Mouse (Mus musculus): Measurements from ENCODE around the gene Dcn. TPM values are rescaled to one million over a fixed set of nuclear protein-coding genes. Genes with fewer than 3 reads are reported as not detected.

Dcn gene
- polyA plus RNA-seq, 1 experiment from 2014 or later: 76.9 TPM

GRCm38 (mm10) chr10:97485151-97485550, 5.7 kb downstream of the Dcn start:
- no peak overlapping the region for H3K4me2 ChIP-seq (replicated peaks)
- no peak for ATAC-seq (ENCODE audit: low FRiP score, low read depth)
- H3K4me1 ChIP-seq: no peaks in the 10 kb centered on the region
- H3K4me3 ChIP-seq: no peak overlapping the region
- no peak overlapping the region for H3K9ac ChIP-seq
- H3K27ac ChIP-seq: no peak overlapping the region
- no peaks in the 10 kb centered on the region for H3K36me3 ChIP-seq
- H3K27me3 ChIP-seq (replicated peaks): no peaks in the 10 kb centered on the region
- 88% methylated on average over 2 of the region's 2 CpGs for WGBS
- H3K9me3 ChIP-seq: no peaks in the 10 kb centered on the region

- no peak overlapping the region for H3K4me3 ChIP-seq
- no peaks in the 10 kb centered on the region for H3K9me3 ChIP-seq
- ATAC-seq (ENCODE audit: low FRiP score, low read depth): no peak
- no peaks in the 10 kb centered on the region for H3K27me3 ChIP-seq (replicated peaks)
- H3K36me3 ChIP-seq: no peaks in the 10 kb centered on the region
- no peaks in the 10 kb centered on the region for H3K4me1 ChIP-seq
- H3K4me2 ChIP-seq (replicated peaks): no peak overlapping the region
- no peak overlapping the region for H3K27ac ChIP-seq
- no peak overlapping the region for H3K9ac ChIP-seq
These were observed 6.7 kb downstream of the Dcn start for GRCm38 (mm10) chr10:97486085-97486484.

- Histone ChIP-seq H3K4me3 (no peak overlapping the region), H3K27me3 (replicated peaks) (no peaks in the 10 kb centered on the region), H3K4me1 (no peaks in the 10 kb centered on the region), H3K27ac (no peak overlapping the region), H3K9ac (no peak overlapping the region), H3K36me3 (no peaks in the 10 kb centered on the region), H3K9me3 (no peaks in the 10 kb centered on the region), H3K4me2 (replicated peaks) (no peak overlapping the region)
- no peak for ATAC-seq (ENCODE audit: low FRiP score, low read depth)
- WGBS: 90% methylated on average over 6 of the region's 6 CpGs
These were observed 8.0 kb downstream of the Dcn start for GRCm38 (mm10) chr10:97487269-97487989.

- Histone ChIP-seq H3K4me1 (no peaks in the 10 kb centered on the region), H3K27me3 (replicated peaks) (no peaks in the 10 kb centered on the region), H3K4me3 (no peak overlapping the region), H3K9ac (no peak overlapping the region), H3K36me3 (no peaks in the 10 kb centered on the region), H3K9me3 (no peaks in the 10 kb centered on the region), H3K27ac (no peak overlapping the region), H3K4me2 (replicated peaks) (no peak overlapping the region)
- 77% methylated on average over 4 of the region's 4 CpGs for WGBS
- no peak for ATAC-seq (ENCODE audit: low FRiP score, low read depth)
These were observed 13.1 kb downstream of the Dcn start for GRCm38 (mm10) chr10:97492367-97492980.

- 66% methylated on average over 5 of the region's 5 CpGs for WGBS
- H3K9ac ChIP-seq: no peak overlapping the region
- H3K27me3 ChIP-seq (replicated peaks): no peaks in the 10 kb centered on the region
- H3K9me3 ChIP-seq: no peaks in the 10 kb centered on the region
- H3K4me1 ChIP-seq: no peaks in the 10 kb centered on the region
- H3K36me3 ChIP-seq: no peaks in the 10 kb centered on the region
- no peak for ATAC-seq (ENCODE audit: low FRiP score, low read depth)
- no peak overlapping the region for H3K27ac ChIP-seq
- no peak overlapping the region for H3K4me3 ChIP-seq
- H3K4me2 ChIP-seq (replicated peaks): no peak overlapping the region
These were observed 18.2 kb downstream of the Dcn start for GRCm38 (mm10) chr10:97497646-97498045.

GRCm38 (mm10) chr10:97523366-97523765, 44.0 kb downstream of the Dcn start:
- H3K27me3 ChIP-seq (replicated peaks): no peaks in the 10 kb centered on the region
- no peak overlapping the region for H3K9ac ChIP-seq
- H3K27ac ChIP-seq: no peak overlapping the region
- no peaks in the 10 kb centered on the region for H3K36me3 ChIP-seq
- WGBS: 90% methylated on average over 3 of the region's 3 CpGs
- no peak overlapping the region for H3K4me2 ChIP-seq (replicated peaks)
- no peaks in the 10 kb centered on the region for H3K4me1 ChIP-seq
- H3K4me3 ChIP-seq: no peak overlapping the region
- ATAC-seq (ENCODE audit: low FRiP score, low read depth): no peak
- no peaks in the 10 kb centered on the region for H3K9me3 ChIP-seq

GRCm38 (mm10) chr10:97535697-97536096, 56.3 kb downstream of the Dcn start:
- Histone ChIP-seq H3K9ac (no peak overlapping the region), H3K27me3 (replicated peaks) (no peaks in the 10 kb centered on the region), H3K27ac (no peak overlapping the region), H3K4me2 (replicated peaks) (no peak overlapping the region), H3K36me3 (no peaks in the 10 kb centered on the region), H3K9me3 (no peaks in the 10 kb centered on the region), H3K4me1 (no peaks in the 10 kb centered on the region), H3K4me3 (no peak overlapping the region)
- ATAC-seq (ENCODE audit: low FRiP score, low read depth): no peak
- WGBS: 87% methylated on average over 4 of the region's 4 CpGs

GRCm38 (mm10) chr10:97536921-97537320, 57.5 kb downstream of the Dcn start:
- Histone ChIP-seq H3K9ac (no peak overlapping the region), H3K36me3 (no peaks in the 10 kb centered on the region), H3K27me3 (replicated peaks) (no peaks in the 10 kb centered on the region), H3K4me1 (no peaks in the 10 kb centered on the region), H3K9me3 (no peaks in the 10 kb centered on the region), H3K4me2 (replicated peaks) (no peak overlapping the region), H3K4me3 (no peak overlapping the region), H3K27ac (no peak overlapping the region)
- ATAC-seq (ENCODE audit: low FRiP score, low read depth): no peak
- 82% methylated on average over 2 of the region's 2 CpGs for WGBS

- Histone ChIP-seq H3K27me3 (replicated peaks) (no peaks in the 10 kb centered on the region), H3K4me3 (no peak overlapping the region), H3K4me1 (no peaks in the 10 kb centered on the region), H3K27ac (no peak overlapping the region), H3K36me3 (no peaks in the 10 kb centered on the region), H3K4me2 (replicated peaks) (no peak overlapping the region), H3K9me3 (no peaks in the 10 kb centered on the region), H3K9ac (no peak overlapping the region)
- no peak for ATAC-seq (ENCODE audit: low FRiP score, low read depth)
- WGBS: 92% methylated on average over 4 of the region's 4 CpGs
These were observed 58.8 kb downstream of the Dcn start for GRCm38 (mm10) chr10:97538202-97538601.

GRCm38 (mm10) chr10:97547740-97548139, 68.3 kb downstream of the Dcn start:
- Histone ChIP-seq H3K9me3 (no peaks in the 10 kb centered on the region), H3K4me2 (replicated peaks) (no peak overlapping the region), H3K4me1 (no peaks in the 10 kb centered on the region), H3K27ac (no peak overlapping the region), H3K4me3 (no peak overlapping the region), H3K36me3 (no peaks in the 10 kb centered on the region), H3K9ac (no peak overlapping the region), H3K27me3 (replicated peaks) (no peaks in the 10 kb centered on the region)
- ATAC-seq (ENCODE audit: low FRiP score, low read depth): no peak
- 87% methylated on average over 1 of the region's 1 CpGs for WGBS

- ATAC-seq (ENCODE audit: low FRiP score, low read depth): no peak
- H3K27ac ChIP-seq: no peak within 1 kb of the TSS
- no peak within 1 kb of the TSS for H3K4me2 ChIP-seq (replicated peaks)
- H3K36me3 ChIP-seq: no peaks in the 10 kb centered on the region
- 62% methylated on average over 10 of the region's 10 CpGs for WGBS
- no peaks in the 10 kb centered on the region for H3K9me3 ChIP-seq
- no peak within 1 kb of the TSS for H3K4me3 ChIP-seq
- H3K4me1 ChIP-seq: peaks cover 4% of the 10 kb centered on the region
- no peak within 1 kb of the TSS for H3K9ac ChIP-seq
- H3K27me3 ChIP-seq (replicated peaks): no peaks in the 10 kb centered on the region
These were observed 85.8 kb downstream of the Dcn start, which contains the start of gene Lum for GRCm38 (mm10) chr10:97564957-97565856. Gene Lum, plus strand, starts transcription at chr10:97565128.

- H3K4me2 ChIP-seq (replicated peaks): no peak overlapping the region
- no peaks in the 10 kb centered on the region for H3K27me3 ChIP-seq (replicated peaks)
- WGBS: 67% methylated on average over 8 of the region's 8 CpGs
- no peak overlapping the region for H3K4me3 ChIP-seq
- H3K9me3 ChIP-seq: no peaks in the 10 kb centered on the region
- H3K4me1 ChIP-seq: peaks cover 4% of the 10 kb centered on the region
- no peaks in the 10 kb centered on the region for H3K36me3 ChIP-seq
- H3K9ac ChIP-seq: no peak overlapping the region
- no peak for ATAC-seq (ENCODE audit: low FRiP score, low read depth)
- no peak overlapping the region for H3K27ac ChIP-seq
These were observed 88.2 kb downstream of the Dcn start for GRCm38 (mm10) chr10:97567489-97568135.

All from neural tube, embryonic 12.5 days (tissue).